Mouse (Mus musculus): ENCODE measurements around the gene Nek11.

DNA sequence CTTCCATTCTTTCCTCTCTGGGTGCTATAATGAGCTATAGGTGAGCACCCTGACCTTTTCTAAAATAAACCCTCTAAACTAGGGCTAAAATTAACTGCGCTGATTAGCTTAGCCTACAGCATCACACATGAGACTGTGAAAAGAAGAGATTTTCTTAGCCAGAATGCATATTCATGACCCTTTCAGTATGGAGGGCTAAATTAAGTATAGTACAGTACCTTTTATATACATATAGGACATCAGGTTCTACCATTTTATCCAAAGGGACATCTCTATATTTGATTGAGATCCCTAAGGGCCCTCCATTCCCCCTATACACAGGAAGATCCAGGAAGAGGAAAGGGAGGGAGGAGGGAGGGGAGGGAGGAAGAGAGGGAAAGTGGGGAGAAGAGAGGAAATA, 141.2 kb downstream of the Nek11 start:
- TF ChIP-seq GATA1 (IDR thresholded peaks at IDR 0.05; ENCODE audit: borderline replicate concordance, low read length) (no peak), CTCF (IDR thresholded peaks at IDR 0.05; ENCODE audit: low read depth, low read length) (no peak), TAL1 (conservative IDR thresholded peaks at IDR 0.05; ENCODE audit: low read depth, low read length) (no peak), GATA2 (IDR thresholded peaks at IDR 0.05; ENCODE audit: borderline replicate concordance, low read depth, low read length) (no peak), POLR2AphosphoS5 (IDR thresholded peaks at IDR 0.05; ENCODE audit: insufficient replicate concordance, low read depth, low read length) (no peak)

Data from G1E (cell line).